Mouse (Mus musculus) c-Kit-positive CD71-negative TER-119-negative erythroid progenitor cells, embryonic 14.5 days (primary cell): ENCODE data around the gene Tex19.2.
A peak's percentile ranks its signal among the peaks of the same experiment; 100 is the strongest.

Experiments used
- DNase-seq: peaks from one replicate; pipeline ENCODE4 v3.0.0-alpha.2; 2013; ENCODE audit warnings: low read depth

Tex19.2 gene

GRCm38 (mm10) chr11:121118577-121118976 lies at the start of gene Tex19.2:
Gene Tex19.2 (minus strand): TSS chr11:121118677.
- DNase-seq: no peak

GRCm38 (mm10) chr11:121163751-121164150 lies 45.3 kb upstream of the Tex19.2 start:
- DNase-seq: no peak

- no peak for DNase-seq
These were observed 42.3 kb upstream of the Tex19.2 start for GRCm38 (mm10) chr11:121160636-121161346.

- no peak for DNase-seq
These were observed 41.5 kb upstream of the Tex19.2 start, which contains the start of gene Uts2r for GRCm38 (mm10) chr11:121159971-121160370. Gene Uts2r (plus strand): TSS chr11:121160271.

GRCm38 (mm10) chr11:121156411-121156891 lies 38.0 kb upstream of the Tex19.2 start:
- DNase-seq: peak; percentile 6

GRCm38 (mm10) chr11:121154203-121154602 lies 35.7 kb upstream of the Tex19.2 start:
- no peak for DNase-seq

GRCm38 (mm10) chr11:121148193-121148592 lies 29.7 kb upstream of the Tex19.2 start:
- no peak for DNase-seq

- DNase-seq: no peak
These were observed 27.4 kb upstream of the Tex19.2 start, which contains the start of gene Tex19.1 for GRCm38 (mm10) chr11:121145865-121146264. Gene Tex19.1 (plus strand): TSS chr11:121146143.

- DNase-seq: no peak
These were observed 25.0 kb upstream of the Tex19.2 start for GRCm38 (mm10) chr11:121143325-121144015.

- DNase-seq: no peak
These were observed 20.3 kb upstream of the Tex19.2 start for GRCm38 (mm10) chr11:121138732-121139131.

- DNase-seq: no peak
These were observed 19.2 kb upstream of the Tex19.2 start for GRCm38 (mm10) chr11:121137682-121138081.

- no peak for DNase-seq
These were observed 16.1 kb upstream of the Tex19.2 start for GRCm38 (mm10) chr11:121134600-121134999.

- DNase-seq: no peak
These were observed 11.1 kb upstream of the Tex19.2 start for GRCm38 (mm10) chr11:121129616-121130015.

- no peak for DNase-seq
These were observed 9.0 kb upstream of the Tex19.2 start for GRCm38 (mm10) chr11:121127441-121127840.

- DNase-seq: no peak
These were observed 7.9 kb upstream of the Tex19.2 start for GRCm38 (mm10) chr11:121126395-121126794.

- DNase-seq: no peak
These were observed 7.2 kb upstream of the Tex19.2 start for GRCm38 (mm10) chr11:121125522-121126172.

GRCm38 (mm10) chr11:121123438-121123837 lies 5.0 kb upstream of the Tex19.2 start:
- no peak for DNase-seq

GRCm38 (mm10) chr11:121122024-121122670 lies 3.7 kb upstream of the Tex19.2 start:
- DNase-seq: no peak

GRCm38 (mm10) chr11:121121151-121121550 lies 2.7 kb upstream of the Tex19.2 start:
- no peak for DNase-seq

- no peak for DNase-seq
These were observed 371 bp downstream of the Tex19.2 start for GRCm38 (mm10) chr11:121118106-121118505.

- no peak for DNase-seq
These were observed 6.2 kb downstream of the Tex19.2 start for GRCm38 (mm10) chr11:121112091-121112775.

- no peak for DNase-seq
These were observed 6.9 kb downstream of the Tex19.2 start for GRCm38 (mm10) chr11:121111601-121112000.
